Mouse (Mus musculus): Measurements from ENCODE around the gene Fstl3. TPM values are rescaled to one million over a fixed set of nuclear protein-coding genes. Genes with fewer than 3 reads are reported as not detected.

Gene Fstl3
- polyA plus RNA-seq, 1 experiment = 17.0 TPM

DNA sequence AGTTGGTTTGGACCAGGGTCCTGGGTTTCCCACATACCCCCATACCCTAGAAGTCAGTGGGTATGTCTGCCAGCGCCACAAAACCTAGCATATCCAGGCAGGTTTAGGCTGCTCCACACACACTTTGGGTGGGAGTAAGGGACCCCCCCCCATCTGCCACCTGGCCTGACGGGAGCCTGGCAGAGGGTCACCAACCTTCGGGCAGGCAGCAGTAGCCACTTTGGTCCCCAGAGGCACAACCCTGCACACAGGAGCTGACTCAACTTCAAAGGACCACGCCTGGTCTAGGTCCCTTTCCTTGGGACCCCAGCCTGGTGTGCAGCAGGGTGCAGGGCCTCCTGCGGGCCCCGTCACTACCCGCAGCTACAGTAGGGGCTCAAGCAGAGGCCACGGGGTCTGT, 43.2 kb downstream of the Fstl3 start:
- no peak overlapping the region for H3K4me3 ChIP-seq (ENCODE audit: insufficient read depth, low read depth, low read length)
- no peak for DNase-seq
- TF ChIP-seq POLR2A (IDR thresholded peaks at IDR 0.05; ENCODE audit: low read depth, low read length) (no peak), CTCF (conservative IDR thresholded peaks at IDR 0.05; ENCODE audit: insufficient read depth, insufficient read length, low read depth, low read length) (no peak)
- peak overlapping the region; percentile 40 for H3K27ac ChIP-seq (ENCODE audit: insufficient read depth, low read depth, low read length)
- 71% methylated on average over 8 of the region's 8 CpGs for WGBS
- H3K4me1 ChIP-seq (ENCODE audit: control insufficient read depth, insufficient read depth, low read length) = peaks cover 38% of the 10 kb centered on the region
- no peaks in the 10 kb centered on the region for H3K27me3 ChIP-seq (replicated peaks; ENCODE audit: control insufficient read depth, insufficient read depth, low read length)
- no peaks in the 10 kb centered on the region; the same call in 1 of the 2 replicates for H3K36me3 ChIP-seq (ENCODE audit: control insufficient read depth, insufficient read depth, low read length)

DNA sequence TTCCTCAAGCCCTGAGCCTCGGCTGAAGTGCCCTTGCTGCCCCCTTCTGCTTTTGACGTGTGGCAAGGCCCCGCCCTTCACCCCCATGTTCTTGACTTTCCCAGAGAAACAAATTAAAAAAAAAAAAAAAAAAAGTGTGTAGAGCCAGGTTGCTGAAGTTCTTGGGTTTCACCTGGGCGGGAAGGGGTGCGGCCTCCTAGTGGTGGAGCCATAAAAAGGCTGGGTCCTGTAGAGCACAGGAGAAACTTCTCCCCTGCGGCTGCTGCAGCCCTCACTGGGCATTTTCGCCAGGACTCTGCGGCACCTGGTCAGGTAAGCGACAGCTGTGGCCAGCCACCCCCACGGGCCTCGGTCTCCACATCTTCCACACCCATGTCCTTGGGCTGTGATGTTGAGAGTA, 43.7 kb downstream of the Fstl3 start, which contains the start of gene Misp:
Misp (plus strand) TSS at position 208 of the 400 bp plus-strand sequence.
- 45% methylated on average over 11 of the region's 11 CpGs for WGBS
- DNase-seq = peak; percentile 71
- Histone ChIP-seq H3K27me3 (replicated peaks; ENCODE audit: control insufficient read depth, insufficient read depth, low read length) (no peaks in the 10 kb centered on the region), H3K36me3 (ENCODE audit: control insufficient read depth, insufficient read depth, low read length) (no peaks in the 10 kb centered on the region; the same call in 1 of the 2 replicates), H3K27ac (ENCODE audit: insufficient read depth, low read depth, low read length) (peak within 1 kb of the TSS; percentile 62), H3K4me3 (ENCODE audit: insufficient read depth, low read depth, low read length) (no peak within 1 kb of the TSS; the same call in 1 of the 2 replicates), H3K4me1 (ENCODE audit: control insufficient read depth, insufficient read depth, low read length) (peaks cover 36% of the 10 kb centered on the region)
- TF ChIP-seq CTCF (conservative IDR thresholded peaks at IDR 0.05; ENCODE audit: insufficient read depth, insufficient read length, low read depth, low read length) (no peak; the same call in 1 of the 2 replicates), POLR2A (IDR thresholded peaks at IDR 0.05; ENCODE audit: low read depth, low read length) (no peak)

DNA sequence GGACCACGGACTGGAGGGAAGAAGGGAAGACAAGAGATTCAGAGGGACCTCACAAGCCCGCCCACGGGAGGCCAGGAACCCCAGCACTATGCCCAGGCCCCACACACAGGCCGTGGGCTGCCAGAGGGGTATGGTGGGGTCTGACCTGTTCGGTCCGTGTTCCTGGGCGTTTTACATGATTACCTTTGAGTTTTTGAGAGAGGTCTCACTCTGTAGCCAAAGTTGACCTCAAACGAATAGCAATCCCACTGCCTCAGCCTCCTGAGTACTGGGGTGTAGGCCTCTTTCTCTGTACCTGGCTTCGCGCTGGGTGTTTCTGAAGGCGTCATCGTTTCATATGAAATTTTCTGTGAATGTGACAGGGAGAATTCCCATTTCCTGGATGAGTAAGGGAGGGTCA, 44.7 kb downstream of the Fstl3 start:
- no peak for DNase-seq
- Histone ChIP-seq H3K27me3 (replicated peaks; ENCODE audit: control insufficient read depth, insufficient read depth, low read length) (no peaks in the 10 kb centered on the region), H3K4me1 (ENCODE audit: control insufficient read depth, insufficient read depth, low read length) (peaks cover 27% of the 10 kb centered on the region), H3K27ac (ENCODE audit: insufficient read depth, low read depth, low read length) (peak overlapping the region; percentile 62; the same call in 1 of the 2 replicates), H3K36me3 (ENCODE audit: control insufficient read depth, insufficient read depth, low read length) (no peaks in the 10 kb centered on the region; the same call in 1 of the 2 replicates), H3K4me3 (ENCODE audit: insufficient read depth, low read depth, low read length) (no peak overlapping the region)
- TF ChIP-seq CTCF (conservative IDR thresholded peaks at IDR 0.05; ENCODE audit: insufficient read depth, insufficient read length, low read depth, low read length) = no peak
- no peak for TF ChIP-seq POLR2A (IDR thresholded peaks at IDR 0.05; ENCODE audit: low read depth, low read length)
- WGBS = 72% methylated on average over 12 of the region's 12 CpGs

DNA sequence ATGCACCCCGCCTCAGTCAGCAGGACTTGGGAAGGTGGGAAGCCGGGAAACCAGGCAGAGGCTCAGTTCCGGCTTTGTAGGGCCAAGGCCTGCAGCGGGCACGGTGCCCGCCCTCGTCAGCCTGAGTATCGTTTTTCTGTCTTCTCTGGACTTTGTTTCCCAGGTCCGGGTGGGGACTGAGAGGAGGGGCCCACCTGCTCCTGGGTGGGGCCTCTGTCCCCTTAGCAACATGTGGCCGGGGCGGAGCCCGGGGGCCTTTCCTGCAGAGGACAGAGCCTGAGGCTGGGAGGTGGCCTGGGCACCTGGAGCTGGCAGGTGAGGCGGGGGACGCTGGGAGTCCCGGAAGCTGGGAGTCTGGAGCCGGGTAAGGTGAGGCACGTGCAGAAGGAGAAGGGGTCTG, 45.3 kb downstream of the Fstl3 start:
- DNase-seq = peak; percentile 91
- Histone ChIP-seq H3K4me3 (ENCODE audit: insufficient read depth, low read depth, low read length) (peak overlapping the region; percentile 29), H3K36me3 (ENCODE audit: control insufficient read depth, insufficient read depth, low read length) (no peaks in the 10 kb centered on the region; the same call in 1 of the 2 replicates), H3K27me3 (replicated peaks; ENCODE audit: control insufficient read depth, insufficient read depth, low read length) (no peaks in the 10 kb centered on the region), H3K4me1 (ENCODE audit: control insufficient read depth, insufficient read depth, low read length) (peaks cover 26% of the 10 kb centered on the region), H3K27ac (ENCODE audit: insufficient read depth, low read depth, low read length) (peak overlapping the region; percentile 62)
- WGBS = 20% methylated on average over 17 of the region's 17 CpGs
- TF ChIP-seq POLR2A (IDR thresholded peaks at IDR 0.05; ENCODE audit: low read depth, low read length) (no peak), CTCF (conservative IDR thresholded peaks at IDR 0.05; ENCODE audit: insufficient read depth, insufficient read length, low read depth, low read length) (no peak)

DNA sequence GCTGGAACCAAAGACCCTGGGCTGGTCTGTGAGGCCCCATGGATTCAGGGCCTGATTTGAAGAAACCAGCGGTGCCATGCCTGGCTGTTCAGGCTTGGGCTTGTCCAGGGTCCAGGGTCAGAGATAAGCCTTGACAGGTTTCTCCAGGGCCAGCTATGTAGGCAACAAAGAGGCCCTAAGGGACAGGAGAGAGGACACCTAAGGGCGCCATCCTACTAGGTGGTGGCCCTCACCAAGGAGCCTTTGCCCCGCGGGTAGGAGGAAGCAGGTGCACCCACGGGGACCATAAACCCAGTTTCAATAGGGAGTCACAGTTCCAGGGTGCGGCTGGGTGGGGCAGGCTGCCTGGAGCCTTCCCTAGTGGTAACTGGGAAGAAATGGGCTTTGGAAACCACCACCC, 45.9 kb downstream of the Fstl3 start:
- Histone ChIP-seq H3K4me3 (ENCODE audit: insufficient read depth, low read depth, low read length) (no peak overlapping the region), H3K27me3 (replicated peaks; ENCODE audit: control insufficient read depth, insufficient read depth, low read length) (no peaks in the 10 kb centered on the region), H3K4me1 (ENCODE audit: control insufficient read depth, insufficient read depth, low read length) (peaks cover 26% of the 10 kb centered on the region), H3K27ac (ENCODE audit: insufficient read depth, low read depth, low read length) (no peak overlapping the region), H3K36me3 (ENCODE audit: control insufficient read depth, insufficient read depth, low read length) (no peaks in the 10 kb centered on the region; the same call in 1 of the 2 replicates)
- DNase-seq = no peak
- 66% methylated on average over 6 of the region's 6 CpGs for WGBS
- TF ChIP-seq POLR2A (IDR thresholded peaks at IDR 0.05; ENCODE audit: low read depth, low read length) (no peak), CTCF (conservative IDR thresholded peaks at IDR 0.05; ENCODE audit: insufficient read depth, insufficient read length, low read depth, low read length) (no peak)

DNA sequence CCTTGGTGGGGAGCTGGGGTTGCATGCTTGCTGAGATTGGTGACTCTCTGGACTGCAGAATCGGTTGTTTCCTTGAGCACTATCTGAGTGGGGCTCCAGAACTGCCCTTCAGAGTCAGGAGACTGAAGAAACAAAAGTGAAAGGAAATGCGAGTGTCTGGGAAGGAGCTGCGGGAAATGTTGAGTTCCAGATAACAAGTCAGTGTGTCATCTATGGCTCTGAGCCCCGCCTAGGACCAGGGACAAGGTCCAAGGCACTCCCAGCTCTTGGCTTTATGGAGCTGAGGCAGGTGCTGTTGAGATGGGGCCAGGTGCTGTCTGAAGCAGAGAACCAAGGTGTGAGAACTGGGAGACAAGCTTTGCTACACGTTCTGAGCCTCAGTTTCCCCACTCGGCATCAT, 47.3 kb downstream of the Fstl3 start:
- no peaks in the 10 kb centered on the region for H3K27me3 ChIP-seq (replicated peaks; ENCODE audit: control insufficient read depth, insufficient read depth, low read length)
- no peaks in the 10 kb centered on the region; the same call in 1 of the 2 replicates for H3K36me3 ChIP-seq (ENCODE audit: control insufficient read depth, insufficient read depth, low read length)
- TF ChIP-seq CTCF (conservative IDR thresholded peaks at IDR 0.05; ENCODE audit: insufficient read depth, insufficient read length, low read depth, low read length) = no peak
- no peak for TF ChIP-seq POLR2A (IDR thresholded peaks at IDR 0.05; ENCODE audit: low read depth, low read length)
- DNase-seq = peak; percentile 62
- H3K27ac ChIP-seq (ENCODE audit: insufficient read depth, low read depth, low read length) = peak overlapping the region; percentile 29; the same call in 1 of the 2 replicates
- WGBS = 41% methylated on average over 6 of the region's 6 CpGs
- peaks cover 26% of the 10 kb centered on the region for H3K4me1 ChIP-seq (ENCODE audit: control insufficient read depth, insufficient read depth, low read length)
- no peak overlapping the region for H3K4me3 ChIP-seq (ENCODE audit: insufficient read depth, low read depth, low read length)

DNA sequence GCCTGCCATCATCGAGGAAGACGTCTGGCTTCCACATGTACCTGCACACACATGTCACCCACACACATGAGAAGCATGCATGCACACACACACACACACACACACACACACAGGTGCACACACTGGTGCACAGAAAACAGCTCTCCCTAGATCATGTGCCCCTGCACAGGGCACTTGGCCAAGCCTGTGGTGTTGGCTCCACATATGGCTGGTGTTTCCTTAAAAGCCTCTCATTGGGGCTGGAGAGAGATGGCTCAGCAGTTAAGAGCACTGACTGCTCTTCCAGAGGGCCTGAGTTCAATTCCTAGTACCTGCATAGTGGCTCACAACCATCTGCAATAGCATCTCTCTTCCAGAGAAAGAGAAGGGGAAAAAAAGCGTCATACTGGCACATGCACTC, 54.5 kb downstream of the Fstl3 start:
- WGBS = 85% methylated on average over 3 of the region's 3 CpGs
- H3K27ac ChIP-seq (ENCODE audit: insufficient read depth, low read depth, low read length) = no peak overlapping the region
- TF ChIP-seq POLR2A (IDR thresholded peaks at IDR 0.05; ENCODE audit: low read depth, low read length) (no peak), CTCF (conservative IDR thresholded peaks at IDR 0.05; ENCODE audit: insufficient read depth, insufficient read length, low read depth, low read length) (no peak)
- no peak for DNase-seq
- H3K4me1 ChIP-seq (ENCODE audit: control insufficient read depth, insufficient read depth, low read length) = no peaks in the 10 kb centered on the region
- H3K27me3 ChIP-seq (replicated peaks; ENCODE audit: control insufficient read depth, insufficient read depth, low read length) = no peaks in the 10 kb centered on the region
- H3K4me3 ChIP-seq (ENCODE audit: insufficient read depth, low read depth, low read length) = no peak overlapping the region
- H3K36me3 ChIP-seq (ENCODE audit: control insufficient read depth, insufficient read depth, low read length) = no peaks in the 10 kb centered on the region

Other genes starting within 250 kb of the Fstl3 start
- 58.1 and 66.2 TPM in 2 replicates for gene Plpp2, start 243.5 kb upstream of the Fstl3 start, polyA plus RNA-seq (2012; rRNA removed)
- 35.0 and 45.0 TPM in 2 replicates for gene Mier2, start 222.1 kb upstream of the Fstl3 start, polyA plus RNA-seq (2012; rRNA removed)
- 0.05 TPM in 1 of 2 replicates, not detected in the other for gene Theg, start 189.9 kb upstream of the Fstl3 start, polyA plus RNA-seq (2012; rRNA removed)
- 0.03 and 0.07 TPM in 2 replicates for gene C2cd4c, start 163.2 kb upstream of the Fstl3 start, polyA plus RNA-seq (2012; rRNA removed)
- gene Shc2, start 139.4 kb upstream of the Fstl3 start, polyA plus RNA-seq (2012; rRNA removed) = 0.97 and 1.6 TPM in 2 replicates
- gene Odf3l2, start 131.5 kb upstream of the Fstl3 start, polyA plus RNA-seq (2012; rRNA removed) = 0.17 TPM in 1 of 2 replicates, not detected in the other
- 0.44 TPM in 1 of 2 replicates, not detected in the other for gene Madcam1, start 112.7 kb upstream of the Fstl3 start, polyA plus RNA-seq (2012; rRNA removed)
- gene Tpgs1, start 107.9 kb upstream of the Fstl3 start, polyA plus RNA-seq (2012; rRNA removed) = 60.3 and 75.2 TPM in 2 replicates
- 159 and 183 TPM in 2 replicates for gene Cdc34, start 95.1 kb upstream of the Fstl3 start, polyA plus RNA-seq (2012; rRNA removed)
- 0.34 and 0.94 TPM in 2 replicates for gene Gzmm, start 88.3 kb upstream of the Fstl3 start, polyA plus RNA-seq (2012; rRNA removed)
- 825 and 914 TPM in 2 replicates for gene Bsg, start 72.8 kb upstream of the Fstl3 start, polyA plus RNA-seq (2012; rRNA removed)
- 1.5 and 1.9 TPM in 2 replicates for gene Hcn2, start 60.6 kb upstream of the Fstl3 start, polyA plus RNA-seq (2012; rRNA removed)
- gene Polrmt, start 30.7 kb upstream of the Fstl3 start, polyA plus RNA-seq (2012; rRNA removed) = 66.3 and 77.9 TPM in 2 replicates
- gene Fgf22, start 22.2 kb upstream of the Fstl3 start, polyA plus RNA-seq (2012; rRNA removed) = not detected in 2 replicates
- 90.2 and 122 TPM in 2 replicates for gene Rnf126, start 10.3 kb upstream of the Fstl3 start, polyA plus RNA-seq (2012; rRNA removed)
- gene Prss57, start 13.7 kb downstream of the Fstl3 start, polyA plus RNA-seq (2012; rRNA removed) = 0.03 and 0.08 TPM in 2 replicates
- gene Palm, start 16.3 kb downstream of the Fstl3 start, polyA plus RNA-seq (2012; rRNA removed) = 110 and 121 TPM in 2 replicates
- gene Misp, start 43.7 kb downstream of the Fstl3 start, polyA plus RNA-seq (2012; rRNA removed) = 17.9 and 19.9 TPM in 2 replicates
- gene Ptbp1, start 77.2 kb downstream of the Fstl3 start, polyA plus RNA-seq (2012; rRNA removed) = 184 and 198 TPM in 2 replicates
- 0.67 and 0.99 TPM in 2 replicates for gene Prtn3, start 97.2 kb downstream of the Fstl3 start, polyA plus RNA-seq (2012; rRNA removed)
- gene Plppr3, start 97.4 kb downstream of the Fstl3 start, polyA plus RNA-seq (2012; rRNA removed) = 2.7 and 3.2 TPM in 2 replicates
- gene Elane, start 109.0 kb downstream of the Fstl3 start, polyA plus RNA-seq (2012; rRNA removed) = 0.10 TPM in 1 of 2 replicates, not detected in the other
- gene Cfd, start 113.6 kb downstream of the Fstl3 start, polyA plus RNA-seq (2012; rRNA removed) = 1,335 and 2,389 TPM in 2 replicates
- gene Med16, start 131.7 kb downstream of the Fstl3 start, polyA plus RNA-seq (2012; rRNA removed) = 57.1 and 75.4 TPM in 2 replicates
- gene Gm26602, start 133.6 kb downstream of the Fstl3 start, polyA plus RNA-seq (2012; rRNA removed) = not detected in 2 replicates
- 5.6 and 9.2 TPM in 2 replicates for gene Kiss1r, start 139.7 kb downstream of the Fstl3 start, polyA plus RNA-seq (2012; rRNA removed)
- 146 and 154 TPM in 2 replicates for gene R3hdm4, start 143.9 kb downstream of the Fstl3 start, polyA plus RNA-seq (2012; rRNA removed)
- 6.7 and 8.1 TPM in 2 replicates for gene Arid3a, start 149.8 kb downstream of the Fstl3 start, polyA plus RNA-seq (2012; rRNA removed)
- 60.4 and 67.5 TPM in 2 replicates for gene Wdr18, start 182.9 kb downstream of the Fstl3 start, polyA plus RNA-seq (2012; rRNA removed)
- gene Grin3b, start 193.4 kb downstream of the Fstl3 start, polyA plus RNA-seq (2012; rRNA removed) = 1.6 and 2.0 TPM in 2 replicates
- gene Tmem259, start 207.1 kb downstream of the Fstl3 start, polyA plus RNA-seq (2012; rRNA removed) = 262 and 316 TPM in 2 replicates
- gene Cnn2, start 211.3 kb downstream of the Fstl3 start, polyA plus RNA-seq (2012; rRNA removed) = 52.3 and 55.5 TPM in 2 replicates
- gene Abca7, start 219.2 kb downstream of the Fstl3 start, polyA plus RNA-seq (2012; rRNA removed) = 10.6 and 11.8 TPM in 2 replicates
- gene Arhgap45, start 239.4 kb downstream of the Fstl3 start, polyA plus RNA-seq (2012; rRNA removed) = 9.6 and 25.5 TPM in 2 replicates

Data from kidney, adult 2 months (tissue).